Mouse (Mus musculus) olfactory bulb, adult 2 months (tissue): ENCODE results near the gene Unk.

Source experiments
- CTCF ChIP-seq: fragments of 200-500 bp; IDR thresholded peaks from 2 replicates; pipeline ENCODE4 v1.5.1; 2012; ENCODE audit warnings: low read depth, mild to moderate bottlenecking, low read length, moderate library complexity; ENCODE audit not compliant: insufficient read depth
- POLR2A ChIP-seq: fragments of 200-500 bp; IDR thresholded peaks from 2 replicates; pipeline ENCODE4 v1.6.1; 2012; ENCODE audit warnings: mild to moderate bottlenecking, low read depth, low read length, moderate library complexity; ENCODE audit not compliant: insufficient read depth

- TF ChIP-seq POLR2A, result no peak
- no peak for TF ChIP-seq CTCF
These were observed 78.5 kb downstream of the Unk start for GRCm38 (mm10) chr11:116108464-116109137.
